Mouse (Mus musculus): ENCODE results near the gene Acsf3. TPM values are rescaled to one million over a fixed set of nuclear protein-coding genes. Genes with fewer than 3 reads are reported as not detected.

The Acsf3 gene
- polyA plus RNA-seq, 1 experiment: 5.4 TPM

DNA sequence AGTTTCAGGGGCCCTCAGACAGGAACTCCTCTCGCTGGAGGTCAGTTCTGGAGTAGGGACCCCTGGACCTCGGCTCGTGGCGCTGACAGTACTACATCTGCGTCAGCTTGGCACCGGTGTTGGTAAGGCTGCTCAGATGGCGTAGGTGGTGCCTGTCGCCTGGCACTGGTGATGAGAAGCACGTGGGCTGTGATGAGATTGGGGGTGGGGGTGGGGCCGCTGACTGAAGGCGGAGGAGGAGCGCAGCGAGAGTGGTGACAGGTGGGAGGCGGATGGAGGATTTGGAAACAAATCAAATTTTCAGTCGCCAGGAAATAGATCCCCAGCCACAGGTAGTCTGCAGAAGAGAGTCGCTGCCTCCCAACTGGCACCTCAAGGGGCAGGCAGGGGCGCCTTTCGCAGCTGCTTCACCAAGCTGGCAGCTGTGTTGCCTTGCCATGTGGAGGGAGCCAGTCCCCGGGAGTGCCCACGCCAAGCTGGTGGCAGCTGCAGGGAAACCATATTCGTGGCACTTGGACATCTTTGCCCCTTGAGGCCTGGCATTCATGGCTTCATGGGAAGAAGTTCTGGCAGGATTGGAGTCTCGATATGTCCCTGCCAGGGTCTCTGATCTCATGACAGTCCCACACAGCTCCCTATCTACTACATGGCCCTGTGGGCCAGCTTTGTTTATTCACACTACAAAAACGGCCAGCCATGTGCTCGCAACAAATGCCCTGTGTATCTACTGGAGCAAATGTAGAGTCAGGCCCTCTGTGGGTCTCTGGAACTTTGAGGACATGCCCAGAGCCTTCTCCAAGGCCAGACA lies 5.8 kb upstream of the Acsf3 start:
- no peaks in the 10 kb centered on the region for H3K4me1 ChIP-seq (ENCODE audit: control insufficient read depth, insufficient read depth, low read length)
- H3K4me3 ChIP-seq (ENCODE audit: insufficient read depth, low read length): no peak overlapping the region
- H3K27ac ChIP-seq (ENCODE audit: insufficient read depth, low read length): no peak overlapping the region
- TF ChIP-seq CTCF (IDR thresholded peaks at IDR 0.05; ENCODE audit: borderline replicate concordance, insufficient read depth, low read length) (no peak), POLR2A (IDR thresholded peaks at IDR 0.05; ENCODE audit: low read depth, low read length) (no peak)

DNA sequence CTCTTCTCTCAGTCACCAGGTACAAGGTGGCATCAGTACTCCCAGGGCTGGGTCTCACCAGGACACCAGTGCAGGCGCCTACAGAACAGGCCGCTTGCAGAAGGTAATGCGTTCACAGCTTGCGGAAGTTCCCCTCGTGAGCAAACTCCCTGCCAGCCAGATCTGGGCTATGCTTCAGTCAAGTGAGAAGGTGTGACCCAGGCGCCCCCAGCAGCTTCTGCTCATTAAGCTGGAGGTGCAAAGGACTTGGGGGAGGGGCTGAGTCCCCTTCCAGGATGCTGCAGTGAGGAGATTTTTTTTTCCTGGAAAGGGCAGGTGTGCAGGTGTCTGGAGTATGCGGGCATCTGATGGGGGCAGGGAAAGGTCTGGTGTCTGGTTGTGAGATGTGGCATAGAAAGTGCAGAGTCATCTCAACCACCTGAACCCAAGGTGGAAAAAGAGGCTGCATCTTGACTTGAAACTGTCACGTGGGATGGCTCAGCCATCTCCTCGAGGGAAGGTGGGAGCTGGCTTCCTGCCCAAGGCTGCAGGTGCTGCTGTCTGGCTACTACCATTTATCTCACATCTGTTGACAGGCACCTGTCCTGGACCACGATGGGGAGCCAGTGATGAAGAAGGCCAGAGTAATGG lies 2.7 kb upstream of the Acsf3 start:
- Histone ChIP-seq H3K4me1 (ENCODE audit: control insufficient read depth, insufficient read depth, low read length) (peaks cover 2% of the 10 kb centered on the region; the same call in 1 of the 2 replicates), H3K27ac (ENCODE audit: insufficient read depth, low read length) (no peak overlapping the region), H3K4me3 (ENCODE audit: insufficient read depth, low read length) (no peak overlapping the region)
- TF ChIP-seq POLR2A (IDR thresholded peaks at IDR 0.05; ENCODE audit: low read depth, low read length): no peak
- TF ChIP-seq CTCF (IDR thresholded peaks at IDR 0.05; ENCODE audit: borderline replicate concordance, insufficient read depth, low read length): no peak

DNA sequence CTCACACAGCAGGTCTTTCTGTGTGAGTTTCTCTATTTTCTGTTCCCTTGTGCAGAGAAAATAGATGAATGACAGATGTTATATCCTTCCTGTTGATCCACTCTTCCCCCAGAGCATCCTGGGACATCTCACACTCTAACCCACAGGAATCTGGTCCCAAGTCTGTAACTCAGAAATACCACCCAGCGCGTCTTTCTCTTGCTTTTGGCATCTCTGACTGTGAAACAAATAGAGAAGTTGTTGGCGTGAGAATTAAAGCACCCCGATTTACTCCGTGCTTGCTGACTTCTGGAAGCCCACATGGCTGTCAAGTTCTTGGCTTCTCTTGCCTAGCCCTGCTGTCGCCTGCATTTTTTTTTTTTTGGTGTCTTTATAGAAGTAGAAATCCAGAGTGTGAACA lies 2.4 kb downstream of the Acsf3 start:
- Histone ChIP-seq H3K27ac (ENCODE audit: insufficient read depth, low read length) (no peak overlapping the region), H3K4me1 (ENCODE audit: control insufficient read depth, insufficient read depth, low read length) (peaks cover 2% of the 10 kb centered on the region; the same call in 1 of the 2 replicates), H3K4me3 (ENCODE audit: insufficient read depth, low read length) (no peak overlapping the region)
- no peak for TF ChIP-seq CTCF (IDR thresholded peaks at IDR 0.05; ENCODE audit: borderline replicate concordance, insufficient read depth, low read length)
- TF ChIP-seq POLR2A (IDR thresholded peaks at IDR 0.05; ENCODE audit: low read depth, low read length): no peak

DNA sequence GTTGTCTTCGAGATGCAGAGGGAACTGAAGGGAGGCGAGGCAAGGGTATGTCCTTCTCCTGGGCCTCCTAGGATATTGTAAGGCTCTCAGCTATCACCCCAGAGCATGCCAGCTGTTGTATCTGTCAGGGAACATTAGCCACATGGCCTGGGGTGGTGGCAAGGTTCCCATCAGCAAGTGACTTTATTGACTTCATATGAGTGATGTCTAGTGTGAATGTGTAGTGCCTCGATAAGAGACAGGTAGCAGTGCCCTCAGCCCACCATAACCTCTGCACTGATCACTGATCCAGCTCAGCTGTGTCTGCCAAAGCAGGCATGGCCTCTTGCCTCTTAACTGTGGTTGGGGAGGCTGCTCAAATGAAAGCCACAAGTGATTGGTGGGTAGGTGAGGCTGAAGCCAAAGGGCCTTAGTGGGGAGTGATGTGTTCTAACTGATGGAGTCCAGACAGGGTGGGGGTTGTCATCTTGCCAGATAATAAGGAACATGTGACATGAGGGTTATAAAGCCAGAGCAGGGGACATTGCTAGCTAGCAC lies 3.5 kb downstream of the Acsf3 start:
- H3K4me3 ChIP-seq (ENCODE audit: insufficient read depth, low read length): no peak overlapping the region
- TF ChIP-seq POLR2A (IDR thresholded peaks at IDR 0.05; ENCODE audit: low read depth, low read length) (no peak), CTCF (IDR thresholded peaks at IDR 0.05; ENCODE audit: borderline replicate concordance, insufficient read depth, low read length) (no peak)

DNA sequence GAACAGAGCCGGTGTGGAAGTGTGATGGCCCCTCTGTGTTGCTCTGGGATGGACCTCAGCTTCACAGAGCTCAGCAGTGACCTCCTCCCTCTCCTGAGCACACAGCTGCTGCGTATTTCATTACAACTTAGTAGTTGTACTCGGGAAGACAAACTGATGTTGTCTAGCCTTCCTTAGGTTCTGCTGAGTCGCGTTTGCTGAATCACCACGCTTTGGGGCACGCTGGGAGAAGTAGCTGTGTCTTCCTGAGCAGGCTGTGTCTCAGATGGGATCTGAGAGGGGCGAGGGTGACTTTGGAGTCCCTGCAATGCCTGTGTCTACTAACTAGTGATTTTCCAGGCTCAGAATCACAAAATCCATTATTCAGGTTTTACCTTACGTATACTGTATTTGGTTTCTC lies 4.0 kb downstream of the Acsf3 start:
- H3K4me1 ChIP-seq (ENCODE audit: control insufficient read depth, insufficient read depth, low read length): peaks cover 2% of the 10 kb centered on the region; the same call in 1 of the 2 replicates
- no peak overlapping the region for H3K27ac ChIP-seq (ENCODE audit: insufficient read depth, low read length)
- TF ChIP-seq CTCF (IDR thresholded peaks at IDR 0.05; ENCODE audit: borderline replicate concordance, insufficient read depth, low read length): no peak
- no peak for TF ChIP-seq POLR2A (IDR thresholded peaks at IDR 0.05; ENCODE audit: low read depth, low read length)
- H3K4me3 ChIP-seq (ENCODE audit: insufficient read depth, low read length): no peak overlapping the region

More for the DNA sequence above, 3.5 kb downstream of the Acsf3 start:
- no peak overlapping the region for H3K27ac ChIP-seq (ENCODE audit: insufficient read depth, low read length)
- peaks cover 2% of the 10 kb centered on the region; the same call in 1 of the 2 replicates for H3K4me1 ChIP-seq (ENCODE audit: control insufficient read depth, insufficient read depth, low read length)

DNA sequence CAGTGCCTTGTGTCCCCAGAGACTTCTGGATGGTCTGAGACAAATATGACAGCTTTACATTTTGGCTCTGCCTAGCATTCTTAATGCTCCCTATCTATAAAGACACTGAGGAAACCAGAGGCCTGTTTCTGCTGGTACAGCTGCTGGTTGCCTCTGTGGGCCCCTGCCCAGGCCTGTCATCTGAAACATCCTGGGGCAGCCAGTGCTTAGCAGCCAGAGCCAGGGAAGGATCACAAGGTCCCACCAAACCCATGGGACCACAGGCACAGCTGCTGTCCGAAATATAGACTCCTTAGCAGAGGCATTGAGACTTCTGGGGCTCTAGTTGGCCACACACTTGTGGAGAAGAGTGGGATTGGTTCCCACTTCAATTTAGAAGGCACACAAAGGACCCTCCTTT lies 9.5 kb downstream of the Acsf3 start:
- Histone ChIP-seq H3K4me3 (ENCODE audit: insufficient read depth, low read length) (no peak overlapping the region), H3K27ac (ENCODE audit: insufficient read depth, low read length) (no peak overlapping the region), H3K4me1 (ENCODE audit: control insufficient read depth, insufficient read depth, low read length) (no peaks in the 10 kb centered on the region)
- no peak for TF ChIP-seq POLR2A (IDR thresholded peaks at IDR 0.05; ENCODE audit: low read depth, low read length)
- no peak for TF ChIP-seq CTCF (IDR thresholded peaks at IDR 0.05; ENCODE audit: borderline replicate concordance, insufficient read depth, low read length)

DNA sequence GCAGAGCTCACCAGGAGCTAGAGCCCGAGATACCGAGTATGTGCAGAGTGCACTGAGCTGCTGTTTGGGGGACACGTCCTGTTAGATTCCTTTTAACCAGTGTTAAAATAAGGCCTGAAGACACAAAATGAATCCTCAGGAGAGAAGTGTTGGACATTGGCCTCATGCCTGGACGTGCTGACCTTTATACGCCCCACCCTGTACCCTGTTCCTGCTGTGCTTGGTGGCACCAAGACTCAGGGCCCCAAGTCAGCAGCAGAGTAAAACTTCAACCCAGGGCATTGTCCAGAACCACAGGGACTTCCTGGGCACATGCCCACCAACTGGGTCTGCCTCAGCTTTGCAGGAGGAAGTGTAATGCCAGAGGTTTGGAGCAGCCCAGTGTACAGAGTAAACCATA lies 14.5 kb downstream of the Acsf3 start:
- Histone ChIP-seq H3K4me1 (ENCODE audit: control insufficient read depth, insufficient read depth, low read length) (no peaks in the 10 kb centered on the region), H3K4me3 (ENCODE audit: insufficient read depth, low read length) (no peak overlapping the region), H3K27ac (ENCODE audit: insufficient read depth, low read length) (no peak overlapping the region)
- no peak for TF ChIP-seq CTCF (IDR thresholded peaks at IDR 0.05; ENCODE audit: borderline replicate concordance, insufficient read depth, low read length)

DNA sequence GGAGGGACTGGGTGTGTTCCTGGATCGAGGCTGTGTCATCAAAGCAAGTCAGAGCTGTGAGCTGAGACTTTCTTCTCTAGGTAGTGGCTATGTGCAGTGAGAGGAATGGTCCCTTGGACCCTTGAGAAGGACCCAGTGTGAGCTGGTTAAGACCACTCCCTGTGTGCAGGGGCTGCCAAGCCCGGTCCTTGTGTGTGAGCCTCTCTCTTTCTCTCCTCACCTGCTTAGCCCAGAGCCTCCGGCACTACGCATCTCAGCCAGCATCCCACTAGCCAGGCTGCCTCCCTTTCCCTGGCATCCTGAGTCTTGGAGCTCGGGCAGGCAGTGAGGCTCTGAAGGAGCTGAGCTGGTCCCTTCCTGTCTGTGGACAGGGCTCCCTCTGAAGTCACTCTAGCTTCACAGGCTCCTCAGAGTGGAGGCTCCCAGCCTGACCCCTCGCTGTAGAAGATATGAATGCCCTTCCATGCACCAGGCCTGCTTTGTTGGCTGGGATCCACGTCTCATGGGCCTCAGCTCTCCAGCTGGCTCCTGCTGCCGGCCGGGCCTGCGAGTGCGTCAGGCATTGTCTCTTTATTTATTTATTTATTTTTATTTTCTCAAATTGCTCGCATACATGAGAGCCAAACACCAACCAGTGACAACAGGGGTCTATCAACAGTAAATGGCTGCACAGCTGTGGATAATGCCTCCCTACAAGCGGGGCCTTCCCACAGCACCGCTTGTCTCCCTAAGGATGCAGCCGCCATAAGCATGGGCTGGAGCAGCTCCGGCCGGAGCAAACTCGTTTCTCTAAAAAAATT lies 18.3 kb downstream of the Acsf3 start:
- Histone ChIP-seq H3K4me1 (ENCODE audit: control insufficient read depth, insufficient read depth, low read length) (no peaks in the 10 kb centered on the region), H3K4me3 (ENCODE audit: insufficient read depth, low read length) (no peak overlapping the region), H3K27ac (ENCODE audit: insufficient read depth, low read length) (no peak overlapping the region)
- TF ChIP-seq POLR2A (IDR thresholded peaks at IDR 0.05; ENCODE audit: low read depth, low read length): no peak
- no peak for TF ChIP-seq CTCF (IDR thresholded peaks at IDR 0.05; ENCODE audit: borderline replicate concordance, insufficient read depth, low read length)

DNA sequence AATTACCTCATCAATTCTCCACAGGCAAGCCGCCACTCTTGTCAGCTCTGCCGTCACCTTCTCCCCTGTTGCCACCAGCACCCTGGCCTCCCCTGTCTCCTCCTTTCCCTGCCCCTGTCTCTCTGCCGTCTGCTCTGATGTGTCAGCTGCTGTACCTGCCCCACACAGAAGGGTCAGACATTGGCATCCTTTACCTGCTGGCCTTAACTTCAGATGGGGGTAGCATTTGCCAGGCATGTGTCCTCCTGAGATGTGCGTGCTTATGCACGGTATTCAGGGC lies 18.8 kb downstream of the Acsf3 start:
- no peak for TF ChIP-seq CTCF (IDR thresholded peaks at IDR 0.05; ENCODE audit: borderline replicate concordance, insufficient read depth, low read length)
- TF ChIP-seq POLR2A (IDR thresholded peaks at IDR 0.05; ENCODE audit: low read depth, low read length): no peak
- Histone ChIP-seq H3K4me1 (ENCODE audit: control insufficient read depth, insufficient read depth, low read length) (no peaks in the 10 kb centered on the region), H3K4me3 (ENCODE audit: insufficient read depth, low read length) (no peak overlapping the region), H3K27ac (ENCODE audit: insufficient read depth, low read length) (no peak overlapping the region)
